Mouse (Mus musculus) layer of hippocampus, adult 9-10 months (tissue): ENCODE measurements around the gene Tsen54.
A peak's percentile ranks its signal among the peaks of the same experiment; 100 is the strongest.

ENCODE experiments used
- DNase-seq: peaks from one replicate; pipeline ENCODE4 v3.0.0; 2022; ENCODE audit warnings: low spot score

Gene Tsen54

DNA sequence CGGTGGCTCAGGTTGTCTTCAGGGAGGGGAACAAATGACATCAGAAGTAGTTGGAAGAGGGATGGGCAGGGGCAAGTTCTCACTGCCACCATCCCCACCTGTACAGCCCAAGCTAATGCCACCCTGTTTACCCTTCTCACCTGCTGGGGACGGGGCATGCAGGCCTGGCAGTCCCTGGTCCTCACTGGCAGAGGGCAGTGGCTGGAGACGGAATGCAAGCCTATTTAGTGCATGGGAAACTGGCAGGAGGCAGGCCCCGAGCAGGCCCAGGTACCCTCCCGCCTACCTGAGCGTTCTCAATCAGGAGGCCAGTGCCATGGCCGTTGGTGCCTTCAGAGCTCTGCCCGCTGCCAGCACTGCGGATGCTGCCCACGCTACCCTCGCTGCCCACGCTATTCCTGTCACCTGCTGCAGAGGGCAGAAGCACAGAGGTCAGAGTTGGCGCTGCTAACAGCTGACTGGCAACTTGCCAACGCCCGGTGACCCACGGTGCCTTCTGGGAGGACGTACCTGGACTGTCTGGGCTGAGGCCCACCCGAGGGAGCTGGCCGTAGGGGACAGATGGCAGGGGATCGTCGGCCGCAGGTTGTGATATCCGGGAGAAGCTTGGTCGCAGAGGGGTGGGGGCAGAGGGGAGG is 11.3 kb upstream of the Tsen54 start:
- no peak for DNase-seq

DNA sequence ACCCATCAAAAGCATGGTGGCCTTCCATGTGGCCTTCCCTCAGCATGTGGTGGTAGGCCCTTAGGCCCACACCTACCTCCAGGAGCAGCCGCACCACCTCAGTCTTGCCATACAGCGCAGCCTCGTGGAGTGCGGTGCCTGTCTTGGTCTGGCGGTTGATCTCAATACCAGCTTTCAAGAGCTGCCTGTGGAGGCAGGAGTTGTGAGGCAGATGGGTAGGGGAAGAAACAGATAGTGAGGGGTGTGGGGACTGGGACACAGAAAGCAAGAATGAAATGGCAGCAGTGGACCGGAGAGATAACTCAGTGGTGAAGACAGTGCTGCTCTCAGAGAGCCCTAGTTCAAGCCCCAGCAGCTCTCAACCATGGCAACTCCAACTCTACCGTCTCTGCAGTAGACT is 9.5 kb upstream of the Tsen54 start:
- no peak for DNase-seq

DNA sequence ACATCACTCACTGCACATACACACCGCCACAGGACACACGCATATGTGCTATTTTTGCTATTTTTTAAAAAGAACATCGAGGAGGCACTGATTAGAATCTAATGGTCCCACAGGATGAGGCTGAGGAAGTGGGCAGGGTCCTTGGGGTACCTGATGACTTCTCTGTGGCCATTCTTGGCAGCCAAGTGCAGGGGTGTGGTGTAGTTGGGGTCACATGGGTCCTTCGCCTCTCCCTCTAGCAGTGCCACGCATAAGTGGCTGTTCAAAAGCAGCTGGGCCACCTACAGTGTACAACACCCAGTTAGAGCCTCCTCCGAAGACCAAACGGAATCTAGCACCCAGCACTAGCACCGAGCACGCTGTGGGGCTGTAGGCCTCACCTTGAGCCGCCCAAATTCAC is 8.4 kb upstream of the Tsen54 start:
- DNase-seq: no peak

DNA sequence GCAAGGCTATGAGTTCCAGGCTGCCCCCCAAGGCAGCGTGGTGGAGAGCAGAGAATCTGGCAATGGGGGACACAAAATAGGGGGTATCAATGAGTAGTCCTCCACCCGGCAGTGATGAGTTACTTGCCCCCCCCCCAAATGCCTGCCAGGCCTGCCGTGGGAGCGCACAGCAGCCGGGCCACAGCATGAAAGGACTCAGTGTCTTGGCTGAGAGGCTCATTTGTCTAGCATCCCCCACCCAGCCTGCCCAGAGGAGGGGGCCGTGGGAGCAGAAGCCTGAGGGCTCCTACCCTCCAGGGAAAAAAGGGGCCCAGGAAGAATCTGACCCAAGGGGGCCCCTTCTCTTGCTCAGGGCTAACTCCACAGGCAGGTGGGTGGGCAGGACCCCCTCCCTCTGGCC is 7.2 kb upstream of the Tsen54 start:
- no peak for DNase-seq

DNA sequence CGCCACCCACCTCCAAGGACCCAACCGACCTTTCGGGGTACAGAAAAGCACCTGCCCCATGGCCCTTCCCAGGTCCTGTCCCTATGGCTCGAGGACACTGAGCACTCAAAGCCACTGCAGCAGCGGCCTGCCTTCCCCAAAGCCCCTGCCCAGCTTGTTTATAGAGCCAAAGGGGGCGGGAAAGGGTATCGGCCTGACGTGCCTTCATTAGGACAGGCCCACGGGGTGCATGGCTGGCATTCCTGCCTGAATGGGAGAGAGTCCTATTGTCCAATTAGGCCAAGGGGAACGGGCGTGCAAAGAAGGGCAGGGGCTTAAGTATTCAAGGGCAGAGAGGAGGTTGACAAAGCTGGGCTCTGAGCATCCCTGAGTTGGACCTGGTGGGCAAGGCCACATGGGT is 6.6 kb upstream of the Tsen54 start:
- no peak for DNase-seq

DNA sequence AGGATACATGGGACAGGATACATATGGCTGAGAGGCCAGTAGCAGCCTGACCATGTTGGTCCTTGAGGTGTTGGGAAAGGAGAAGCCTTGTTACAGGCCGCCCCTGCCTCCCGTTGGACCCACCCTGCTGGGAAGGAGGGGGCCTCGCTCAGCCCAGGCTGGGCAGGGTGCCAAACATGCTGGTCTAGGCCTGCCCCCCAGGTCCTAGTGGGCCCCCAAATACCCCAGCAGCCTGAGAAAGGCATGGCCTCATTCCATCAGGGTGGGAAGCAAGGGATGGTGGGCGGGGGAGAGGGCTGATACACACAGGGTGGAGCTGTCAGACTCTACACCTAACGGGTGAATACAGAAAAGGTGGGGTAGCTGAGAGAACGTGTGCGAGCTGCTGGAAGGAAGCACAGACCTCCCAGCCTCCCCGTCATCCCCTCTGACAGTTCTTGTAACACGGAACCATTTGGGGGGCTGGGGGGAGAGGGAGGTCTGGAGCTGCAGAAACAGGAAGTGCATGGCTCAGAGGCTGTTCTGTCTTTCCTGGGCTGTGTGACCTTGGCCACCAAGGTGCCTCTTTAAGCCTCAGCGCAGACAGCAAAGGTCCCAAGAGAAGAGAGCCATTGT is 5.7 kb upstream of the Tsen54 start:
- DNase-seq: no peak

DNA sequence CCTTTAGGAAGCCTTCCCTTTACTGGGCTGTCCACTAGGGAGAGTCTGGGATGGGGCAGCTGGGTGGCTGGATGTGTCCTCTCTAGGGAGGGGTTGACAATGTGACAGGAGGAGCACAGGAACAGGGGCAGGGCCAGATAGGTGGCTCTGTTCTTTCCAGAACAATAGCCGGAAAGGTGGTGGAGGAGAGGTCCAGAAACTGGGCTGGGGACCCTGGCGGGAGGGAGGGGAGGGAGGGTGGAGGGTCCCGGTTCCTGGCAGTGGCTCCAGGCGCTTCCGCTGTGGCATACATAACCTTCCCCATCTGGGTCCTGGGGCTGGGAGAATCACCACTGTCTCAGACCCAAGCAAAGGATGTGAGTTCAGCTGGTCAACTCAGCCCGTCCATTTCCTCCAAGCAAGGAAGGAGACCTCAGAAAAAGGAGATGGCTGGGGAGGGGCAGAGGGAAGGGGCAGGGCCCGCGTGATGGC is 5.2 kb upstream of the Tsen54 start:
- no peak for DNase-seq

DNA sequence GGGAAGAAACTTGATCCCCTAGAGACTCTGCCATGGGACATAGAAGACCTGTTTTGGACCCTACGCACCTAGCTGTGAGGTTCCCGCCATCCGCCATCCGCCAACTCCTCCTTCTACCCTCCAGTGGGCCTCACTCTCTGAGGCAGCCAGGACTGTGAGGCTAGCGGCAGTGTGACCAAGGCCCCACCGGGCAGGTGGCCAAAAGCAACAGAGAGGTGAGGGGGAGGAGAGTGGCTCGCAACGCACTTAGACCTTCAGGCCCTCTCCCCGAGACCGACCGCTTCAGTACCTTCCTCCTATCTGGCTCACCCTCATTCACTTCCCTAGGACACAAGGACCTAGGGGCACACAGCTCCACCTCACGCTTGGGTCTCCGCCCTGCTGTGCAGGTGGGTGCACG is 4.1 kb upstream of the Tsen54 start:
- DNase-seq: no peak

DNA sequence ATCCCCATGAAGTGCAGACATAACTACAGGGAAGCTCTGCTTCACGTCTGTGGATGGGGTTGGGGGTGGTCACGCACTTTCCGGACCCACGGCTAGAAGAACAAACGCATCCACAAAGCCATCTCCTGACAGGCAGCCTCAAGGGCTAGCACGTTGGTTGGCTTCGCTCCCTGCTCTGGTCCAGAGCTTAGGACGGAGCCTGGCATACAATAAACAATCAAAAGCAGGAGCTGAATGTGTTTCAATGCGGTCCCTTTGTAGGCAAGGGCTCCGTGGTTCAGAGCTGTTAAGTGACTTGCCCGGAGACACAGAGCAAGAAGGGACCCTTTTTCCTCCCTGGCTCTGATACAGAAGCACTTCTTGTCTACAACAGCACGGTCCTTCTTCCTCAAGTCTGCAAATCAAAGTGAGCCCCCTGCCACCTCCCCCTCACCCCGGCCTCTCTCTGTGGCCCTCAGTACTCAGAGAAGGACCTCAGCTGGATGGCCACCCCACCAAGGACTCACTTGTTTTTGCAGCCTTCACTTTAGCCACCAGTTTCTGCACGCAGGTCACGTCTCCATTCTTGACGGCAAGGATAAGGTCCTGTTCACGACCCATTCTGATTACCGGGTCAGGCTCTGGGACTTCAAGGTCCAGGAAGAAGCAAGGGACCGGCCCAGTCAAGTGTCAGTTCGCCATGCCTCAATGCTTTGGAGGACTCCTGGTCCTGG is 3.0 kb upstream of the Tsen54 start:
- no peak for DNase-seq

DNA sequence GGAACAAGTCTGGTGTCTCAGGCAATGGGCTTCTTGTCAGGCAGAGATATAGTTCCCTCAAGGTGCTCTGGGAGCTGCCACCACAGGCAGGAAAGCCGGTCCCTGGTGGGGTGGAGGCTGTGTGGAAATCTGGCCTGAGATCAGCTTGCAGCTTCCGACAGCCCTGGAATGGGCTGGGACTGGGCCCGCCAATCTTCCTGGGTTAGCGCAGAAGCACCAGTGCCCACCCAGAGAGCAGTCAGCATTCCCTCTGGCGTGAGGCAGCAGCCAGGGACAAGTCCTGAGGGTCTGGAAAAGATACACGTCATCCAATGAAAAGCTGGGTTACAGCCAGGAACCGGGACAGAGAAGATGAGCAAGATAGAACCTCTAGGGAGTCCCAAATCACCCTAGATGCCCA is 2.4 kb upstream of the Tsen54 start:
- no peak for DNase-seq

DNA sequence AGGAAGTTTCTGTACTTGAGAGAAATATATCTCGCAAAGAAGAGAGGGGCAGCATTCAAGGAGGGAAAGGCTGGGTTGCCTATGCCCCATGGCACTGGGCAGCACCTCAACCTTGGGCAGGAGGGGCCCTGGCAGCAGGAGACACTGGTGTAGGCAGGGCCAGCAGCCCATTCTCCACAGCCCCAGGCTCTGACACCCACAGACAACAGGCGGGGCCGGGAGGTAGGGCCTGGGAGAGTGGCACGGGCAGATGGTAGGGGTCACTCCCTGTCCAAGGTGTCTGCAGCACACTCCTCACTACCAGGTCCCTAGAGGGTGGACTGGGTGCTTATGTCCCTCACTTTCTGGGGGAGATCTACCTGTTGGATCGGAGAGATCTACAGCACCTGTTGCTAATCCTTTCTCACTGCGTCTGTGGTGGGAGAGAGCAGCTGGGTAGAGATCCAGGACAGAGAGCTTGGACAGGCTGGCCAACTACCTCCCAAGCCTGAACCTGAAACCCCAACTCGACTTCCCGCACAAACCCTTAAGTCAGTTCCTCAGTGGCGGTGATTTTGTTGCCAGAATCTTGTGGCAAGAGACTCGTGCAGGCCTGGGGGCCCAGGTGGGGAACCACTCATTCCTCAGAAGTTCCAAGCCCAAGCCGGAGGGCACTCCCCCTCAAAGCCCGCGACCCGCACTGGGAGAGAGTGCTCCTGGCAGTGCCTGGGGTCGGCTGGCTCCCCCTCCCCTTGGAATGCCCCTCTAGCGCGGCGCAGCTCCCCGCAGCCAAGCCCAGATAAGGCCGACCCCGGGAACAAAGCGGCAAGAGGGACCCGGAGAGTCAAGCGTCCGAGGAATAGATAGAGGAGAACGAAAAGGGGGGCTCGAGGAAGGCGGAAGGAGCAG is 1.7 kb upstream of the Tsen54 start:
- no peak for DNase-seq

DNA sequence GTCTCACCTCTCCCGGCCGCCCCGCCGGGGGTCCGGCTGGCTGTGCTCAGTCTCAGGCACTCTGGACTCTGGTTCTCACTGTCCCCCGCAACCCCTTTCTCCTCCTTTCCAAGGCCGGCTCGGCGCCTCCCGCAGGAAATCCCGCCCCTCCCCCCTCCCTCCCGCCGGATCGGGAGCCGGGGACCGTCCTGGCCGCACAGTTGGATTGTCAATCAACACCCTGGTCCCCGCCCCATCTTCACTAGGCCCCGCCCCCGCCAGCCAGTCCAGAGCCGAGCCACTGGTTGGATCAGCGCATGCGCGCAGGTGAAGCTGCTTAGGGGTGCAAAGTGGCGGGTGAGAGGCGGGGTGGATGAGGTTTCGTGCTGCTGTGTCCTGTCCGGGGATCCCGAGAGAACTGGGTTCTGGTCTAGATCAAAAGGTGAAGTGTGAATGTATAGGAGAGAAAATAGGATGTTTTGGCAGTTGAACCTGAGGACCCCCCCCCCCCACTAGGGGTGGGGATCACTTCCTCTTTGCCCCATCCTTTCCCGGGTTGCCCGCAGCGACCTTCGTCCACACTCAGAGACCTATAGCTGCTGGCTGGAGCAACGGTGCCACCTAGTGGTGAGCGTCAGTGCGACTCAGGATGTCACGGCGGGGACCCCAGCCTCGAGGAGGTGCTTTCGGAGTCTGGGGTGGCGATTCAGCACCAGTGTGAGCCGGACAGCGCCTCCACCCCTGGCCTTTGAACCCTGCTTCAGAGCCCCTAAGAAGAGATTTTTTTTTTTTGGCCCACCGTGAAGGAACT is 822 bp upstream of the Tsen54 start, which contains the start of gene Caskin2:
Gene Caskin2 (minus strand): TSS at position 133 of the 790 bp plus-strand sequence.
- DNase-seq: peak; percentile 73

DNA sequence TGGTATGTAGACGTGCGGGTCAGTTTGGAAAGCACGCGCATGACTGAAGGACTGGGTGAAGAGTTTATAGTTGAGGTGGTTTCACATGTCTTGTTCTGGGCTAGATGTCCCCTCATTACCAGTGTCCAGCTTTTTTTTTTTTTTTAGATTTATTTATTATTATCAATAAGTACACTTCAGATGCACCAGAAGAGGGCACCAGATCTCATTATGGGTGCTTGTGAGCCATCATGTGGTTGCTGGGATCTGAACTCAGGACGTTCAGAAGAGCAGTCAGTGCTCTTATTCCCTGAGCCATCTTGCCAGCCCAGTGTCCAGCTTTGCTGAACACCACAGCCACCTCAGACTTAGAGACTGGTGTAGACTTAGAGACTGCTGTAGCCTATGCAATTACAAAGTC is 2.8 kb downstream of the Tsen54 start:
- DNase-seq: no peak

DNA sequence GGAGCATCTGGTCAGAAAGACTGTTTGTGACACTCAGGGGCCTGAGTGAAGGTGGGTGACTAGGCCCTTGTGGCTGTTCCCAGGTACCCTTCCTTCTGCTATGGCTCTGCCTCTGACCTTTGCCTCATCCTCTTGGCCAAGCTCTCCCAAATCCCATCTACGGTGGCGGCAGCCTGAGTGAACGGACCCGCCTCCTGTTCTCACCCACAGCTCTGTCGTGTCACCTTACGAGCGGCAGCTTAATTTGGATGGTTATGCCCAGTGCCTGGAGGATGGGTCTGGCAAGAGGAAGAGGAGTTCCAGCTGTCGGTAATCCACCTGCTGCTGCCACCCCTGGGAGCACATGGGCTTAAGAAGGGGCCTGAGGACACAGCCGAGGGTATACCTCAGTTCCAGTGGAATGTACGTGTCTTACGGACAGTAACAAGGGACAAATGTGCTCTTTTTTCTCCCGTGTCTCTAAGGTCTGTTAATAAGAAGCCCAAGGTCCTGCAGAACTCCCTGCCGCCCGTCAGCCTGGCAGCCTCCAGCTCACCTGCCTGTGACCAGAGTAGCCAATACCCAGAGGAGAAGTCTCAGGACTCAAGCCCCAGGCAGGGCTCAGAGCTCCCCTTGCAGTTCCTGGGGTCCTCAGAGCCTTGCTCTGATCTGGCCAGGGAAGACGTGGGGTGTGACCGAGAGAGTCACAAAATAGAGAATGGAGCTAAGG is 5.5 kb downstream of the Tsen54 start:
- no peak for DNase-seq

DNA sequence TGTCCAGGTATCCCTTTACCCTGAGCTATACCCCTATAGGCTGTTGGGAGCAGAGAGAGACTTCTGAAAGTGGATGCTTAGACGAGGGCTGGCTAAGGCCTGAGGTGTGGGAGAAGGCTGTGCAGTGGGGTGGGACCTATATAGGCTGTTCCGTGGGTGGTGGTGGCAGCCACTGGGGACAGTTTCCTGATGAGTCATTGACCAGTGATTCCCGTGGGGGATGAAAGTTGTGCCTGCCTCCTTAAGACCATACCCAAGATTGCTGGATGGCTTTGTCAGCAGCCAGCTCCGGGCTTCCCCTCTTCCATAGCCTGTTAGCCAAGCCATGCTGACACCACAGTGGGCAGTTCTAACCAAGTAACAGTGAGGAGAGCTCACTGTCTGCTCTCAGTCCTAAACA is 6.5 kb downstream of the Tsen54 start:
- DNase-seq: no peak

DNA sequence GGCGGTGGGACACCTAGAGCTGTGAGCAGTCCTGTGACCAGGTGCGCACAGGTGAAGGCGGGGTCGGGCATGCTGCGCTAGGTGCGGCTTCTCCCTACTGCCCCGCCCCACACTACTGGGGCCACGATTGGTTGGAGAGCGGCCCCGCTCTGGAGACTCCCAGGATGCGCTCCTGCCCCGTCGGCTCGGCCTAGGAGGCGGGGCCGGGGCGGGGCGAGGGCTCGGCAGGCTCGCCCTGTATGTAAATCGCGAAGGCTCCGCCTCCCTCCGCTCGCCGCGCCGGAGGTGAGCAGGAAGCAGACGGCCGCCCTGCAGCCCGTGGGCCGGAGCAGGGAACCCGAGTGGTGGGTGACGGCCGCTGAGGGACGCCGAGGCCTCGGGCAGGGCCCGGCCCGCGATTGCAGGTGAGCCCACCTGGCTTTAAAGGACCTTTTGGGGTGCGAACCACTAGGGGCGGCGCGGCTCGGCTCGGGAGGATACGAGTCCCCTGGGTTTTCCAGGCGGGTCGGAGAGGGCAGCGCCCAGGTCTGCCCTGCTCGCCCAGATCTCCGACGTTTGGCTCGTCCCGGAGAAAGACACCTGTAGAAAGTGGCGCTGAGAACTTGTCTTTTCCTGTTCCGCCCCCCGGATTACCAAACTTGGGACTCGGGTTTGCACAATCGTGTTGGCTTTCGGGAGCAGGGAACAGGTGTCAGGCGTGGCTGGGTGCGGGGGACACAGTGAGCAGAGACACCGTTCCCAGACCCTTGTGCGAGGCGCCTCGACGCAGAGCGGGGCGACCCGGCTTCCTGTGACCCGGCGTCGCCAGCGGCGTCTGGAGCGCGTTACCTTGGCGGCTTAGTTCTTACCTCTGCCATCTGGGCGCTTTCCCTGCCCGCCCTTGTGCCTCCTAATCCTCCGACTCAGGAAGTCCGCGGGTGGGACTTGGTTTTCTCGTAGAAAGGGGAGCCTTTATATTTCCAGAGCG is 9.5 kb downstream of the Tsen54 start, which contains the start of gene Llgl2:
Gene Llgl2 (plus strand): TSS at position 276 of the 967 bp plus-strand sequence.
- DNase-seq: no peak

DNA sequence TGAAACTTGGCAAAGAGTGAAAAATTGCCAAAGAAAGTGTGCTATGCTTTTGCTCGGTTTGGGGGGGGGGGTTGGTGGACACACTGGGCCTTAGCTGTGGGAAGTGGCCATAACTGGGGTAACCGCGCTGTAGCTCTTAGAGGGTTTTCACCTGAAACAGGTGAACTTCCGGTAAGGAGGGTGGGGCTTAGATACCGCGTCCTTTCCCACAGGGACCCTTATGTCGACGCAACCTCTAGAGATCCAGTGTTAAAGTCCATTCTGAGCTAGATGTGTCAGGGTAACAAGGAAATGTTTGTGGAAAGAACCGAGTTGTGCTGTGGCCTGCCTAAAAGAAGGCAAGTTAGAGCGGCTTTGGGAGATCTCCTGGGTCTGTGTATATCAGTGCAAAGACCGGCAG is 10.3 kb downstream of the Tsen54 start:
- no peak for DNase-seq

DNA sequence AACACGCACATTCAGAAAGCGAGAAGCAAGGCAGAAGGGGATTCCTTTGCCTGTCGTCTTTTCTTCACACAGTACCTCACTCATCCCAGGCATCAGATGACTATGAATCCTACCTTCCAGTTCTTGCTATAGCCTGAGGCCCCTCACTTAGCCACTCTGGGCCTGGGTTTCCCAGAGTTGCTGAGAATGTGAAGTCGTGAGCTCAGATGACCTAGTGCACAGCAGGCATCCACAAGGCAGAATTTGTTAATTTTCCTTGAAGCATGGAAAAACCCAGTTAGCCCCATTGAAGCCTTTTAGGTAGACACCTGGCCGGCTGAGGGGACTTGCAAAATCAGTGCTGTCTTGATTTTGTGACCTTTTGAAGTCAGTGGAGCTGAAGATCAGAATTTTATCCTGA is 12.0 kb downstream of the Tsen54 start:
- DNase-seq: no peak

DNA sequence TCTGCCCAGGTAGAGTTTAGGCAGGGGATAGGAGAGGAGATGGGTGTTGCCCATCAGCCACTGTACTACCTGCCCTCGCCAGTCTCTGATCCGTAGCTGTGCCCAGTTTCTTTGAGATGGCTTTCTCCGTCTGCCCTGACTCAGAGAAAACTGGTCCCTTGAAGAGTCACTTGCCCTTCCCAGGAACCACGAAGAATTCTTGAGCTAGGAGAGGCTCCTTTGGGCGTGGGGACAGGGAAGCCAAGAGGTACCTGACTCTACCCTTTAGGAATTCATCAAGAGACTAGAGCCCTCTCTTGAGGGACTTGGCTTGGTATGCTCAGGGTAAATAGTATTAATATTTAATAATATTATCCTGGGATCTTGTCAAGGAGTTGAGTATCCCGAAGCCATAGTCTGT is 13.1 kb downstream of the Tsen54 start:
- no peak for DNase-seq

DNA sequence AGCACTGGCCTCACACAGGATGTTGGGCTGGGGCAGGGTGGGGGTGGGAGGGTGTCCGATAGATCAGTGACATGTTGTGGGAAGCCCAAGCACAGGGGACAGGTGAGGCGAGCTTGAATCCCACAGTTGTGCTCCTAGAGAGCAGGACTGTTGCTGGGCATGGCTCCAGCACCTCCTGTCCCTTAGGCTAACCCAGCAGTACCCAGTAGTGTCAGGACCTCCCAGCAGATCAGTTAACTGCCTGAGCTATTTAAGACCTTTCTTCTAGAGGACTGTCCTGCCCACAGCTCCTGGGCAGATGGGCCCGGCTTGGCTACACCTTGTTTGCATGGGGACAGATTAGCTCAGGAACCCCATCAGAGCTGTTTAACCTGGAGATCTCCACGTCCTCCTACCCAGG is 14.5 kb downstream of the Tsen54 start:
- no peak for DNase-seq
